Comparison of ENCODE assay signal across 17 mouse cellular contexts in genomic region chr1:186964143-186964875, GRCm38 (mm10). TPM values are rescaled to one million over a fixed set of nuclear protein-coding genes. Genes with fewer than 3 reads are reported as not detected.
"Had no signal": no experiment of that assay in that cellular context is flagged by ENCODE, and none has a peak within 500 bp of the region (broad histone marks: within the 10 kb centered on the region; RNA-seq: fewer than 3 reads in every experiment).

No protein-coding gene starts in this region.

- H3K9ac ChIP-seq: limb, embryonic 13.5 days; liver, embryonic 15.5 days; neural tube, embryonic 13.5 days; stomach, embryonic 15.5 days had no signal

- H3K4me1 ChIP-seq: limb, embryonic 13.5 days; liver, embryonic 15.5 days; neural tube, embryonic 13.5 days; stomach, embryonic 15.5 days had no signal

- DNase-seq: kidney, adult 18-20 months; kidney, postnatal 14 days; layer of hippocampus, adult 9-11 months; layer of hippocampus, postnatal 36 days; lung, adult 2 months; lung, postnatal 10 days; right cerebral cortex, postnatal 4 days; thymus, postnatal 4 days had no signal

- H3K36me3 ChIP-seq: liver, embryonic 15.5 days; neural tube, embryonic 13.5 days; stomach, embryonic 15.5 days had no signal

- ATAC-seq: midbrain, embryonic 16.5 days had no signal

- H3K9me3 ChIP-seq: stomach, embryonic 15.5 days had no signal

- H3K27ac ChIP-seq: limb, embryonic 13.5 days; liver, embryonic 15.5 days; macrophage; neural tube, embryonic 13.5 days; stomach, embryonic 15.5 days had no signal

- H3K27me3 ChIP-seq: limb, embryonic 13.5 days; liver, embryonic 15.5 days; neural tube, embryonic 13.5 days; stomach, embryonic 15.5 days had no signal

- H3K4me3 ChIP-seq: limb, embryonic 13.5 days; liver, embryonic 15.5 days; neural tube, embryonic 13.5 days; stomach, embryonic 15.5 days had no signal

- H3K4me2 ChIP-seq: limb, embryonic 13.5 days; liver, embryonic 11.5 days; liver, embryonic 15.5 days; neural tube, embryonic 13.5 days; stomach, embryonic 15.5 days had no signal

RNA-seq across cellular contexts. Expression of gene D1Pas1, which starts 2.9 kb away (rescaled TPM):
- polyA plus RNA-seq: kidney, embryonic 14.5 days; liver, embryonic 15.5 days; lung, adult 2 months; macrophage; spleen, adult 2 months had no signal
